Mouse (Mus musculus) ZHBTc4 (cell line): ENCODE data around the gene Erlin1.

Experiments used
- DNase-seq: peaks from one replicate; pipeline ENCODE4 v3.0.0-alpha.2; 2011; ENCODE audit warnings: low read depth, low spot score

Gene Erlin1

GRCm38 (mm10) chr19:44069121-44069913 lies at the start of gene Erlin1:
Gene Erlin1 (minus strand): TSS chr19:44069785.
- peak; percentile 91 for DNase-seq

GRCm38 (mm10) chr19:44117793-44118192 lies 48.2 kb upstream of the Erlin1 start:
- no peak for DNase-seq

- peak; percentile 71 for DNase-seq
These were observed 42.1 kb upstream of the Erlin1 start for GRCm38 (mm10) chr19:44111706-44112105.

- DNase-seq, result peak; percentile 27
These were observed 40.8 kb upstream of the Erlin1 start for GRCm38 (mm10) chr19:44110356-44110755.

- DNase-seq, result no peak
These were observed 39.4 kb upstream of the Erlin1 start for GRCm38 (mm10) chr19:44108996-44109395.

GRCm38 (mm10) chr19:44107661-44108521 lies 38.3 kb upstream of the Erlin1 start:
- DNase-seq, result no peak

- peak; percentile 96 for DNase-seq
These were observed 37.5 kb upstream of the Erlin1 start, which contains the start of gene Chuk for GRCm38 (mm10) chr19:44106831-44107660. Gene Chuk (minus strand): TSS chr19:44107480.

- DNase-seq, result no peak
These were observed 34.8 kb upstream of the Erlin1 start for GRCm38 (mm10) chr19:44104393-44104792.

GRCm38 (mm10) chr19:44103001-44103400 lies 33.4 kb upstream of the Erlin1 start:
- DNase-seq, result no peak

- DNase-seq, result no peak
These were observed 31.3 kb upstream of the Erlin1 start for GRCm38 (mm10) chr19:44100840-44101239.

GRCm38 (mm10) chr19:44086278-44086677 lies 16.7 kb upstream of the Erlin1 start:
- DNase-seq, result peak; percentile 69

GRCm38 (mm10) chr19:44080920-44081319 lies 11.3 kb upstream of the Erlin1 start:
- no peak for DNase-seq

- no peak for DNase-seq
These were observed 10.4 kb upstream of the Erlin1 start for GRCm38 (mm10) chr19:44080023-44080422.

- no peak for DNase-seq
These were observed 7.4 kb upstream of the Erlin1 start for GRCm38 (mm10) chr19:44077024-44077423.

- no peak for DNase-seq
These were observed 6.9 kb upstream of the Erlin1 start for GRCm38 (mm10) chr19:44076457-44076856.

GRCm38 (mm10) chr19:44074986-44075385 lies 5.4 kb upstream of the Erlin1 start:
- DNase-seq, result peak; percentile 76

GRCm38 (mm10) chr19:44071166-44071565 lies 1.6 kb upstream of the Erlin1 start:
- DNase-seq, result peak; percentile 58

- DNase-seq, result no peak
These were observed 288 bp upstream of the Erlin1 start for GRCm38 (mm10) chr19:44069914-44070232.

GRCm38 (mm10) chr19:44068232-44068631 lies 1.4 kb downstream of the Erlin1 start:
- DNase-seq, result no peak

- no peak for DNase-seq
These were observed 2.1 kb downstream of the Erlin1 start for GRCm38 (mm10) chr19:44067323-44068049.

GRCm38 (mm10) chr19:44064734-44065133 lies 4.9 kb downstream of the Erlin1 start:
- DNase-seq, result no peak
